Mouse (Mus musculus) stomach, postnatal 0 days (tissue): Measurements from ENCODE around the gene Spag8.

Experiments
- CTCF ChIP-seq: IDR thresholded peaks from 2 replicates; pipeline ENCODE4 v1.5.1; 2016; ENCODE audit warnings: antibody characterized with exemption, low read depth, mild to moderate bottlenecking, moderate library complexity
- EP300 ChIP-seq: optimal IDR thresholded peaks from 2 replicates; pipeline ENCODE3; 2016; ENCODE audit warnings: antibody characterized with exemption

DNA sequence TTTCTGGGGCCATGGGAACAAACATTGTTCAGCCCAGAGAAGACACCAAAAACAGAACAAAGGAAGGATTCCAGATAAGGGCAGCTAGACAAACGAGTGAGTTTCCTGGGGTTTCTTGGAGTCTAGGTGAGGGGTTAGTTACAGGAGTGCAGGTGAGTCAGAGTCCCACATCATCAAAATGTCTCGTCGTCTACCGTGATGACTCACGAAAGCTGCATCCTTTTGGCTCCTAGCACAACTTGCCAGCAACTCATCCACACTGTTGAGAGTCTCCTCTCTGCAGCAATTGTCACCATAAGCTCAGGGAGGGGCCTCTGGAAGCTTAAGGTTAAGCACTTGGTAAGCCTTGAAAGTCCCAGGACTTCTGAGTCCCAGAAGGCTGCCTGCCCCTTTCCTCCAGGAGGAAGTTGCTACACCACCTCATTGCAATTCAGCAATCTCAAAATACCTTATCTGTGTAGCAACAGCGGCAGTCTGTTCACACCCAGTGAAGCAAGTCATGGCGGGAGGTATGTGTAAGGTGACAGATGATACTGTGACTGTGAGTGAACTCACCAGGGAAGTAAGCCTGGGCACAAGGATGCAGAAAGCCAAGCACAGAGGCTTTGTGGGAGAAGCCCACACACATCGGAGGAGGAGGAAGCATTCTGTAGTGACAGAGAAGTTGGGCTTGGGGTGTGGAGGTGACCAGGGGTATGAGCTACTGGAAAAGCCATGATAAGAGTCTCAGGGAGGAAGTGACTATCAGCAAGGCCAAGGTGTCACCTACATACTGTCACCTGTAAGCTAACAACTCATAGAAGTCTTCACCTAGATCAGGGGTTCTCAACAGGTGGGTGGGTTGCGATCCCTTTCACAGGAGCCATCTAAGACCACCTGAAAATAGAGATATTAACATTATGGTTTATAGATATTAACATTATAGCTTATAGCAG, 48.4 kb downstream of the Spag8 start:
- TF ChIP-seq EP300 (no peak), CTCF (no peak)
